Mouse (Mus musculus) lung, postnatal 14 days (tissue): Measurements from ENCODE around the gene Rfx5.
A peak's percentile ranks its signal among the peaks of the same experiment; 100 is the strongest.
"Not testable (repeated sequence)": the region's sequence is repeated elsewhere in the genome, so short reads cannot be mapped to it uniquely, and the experiment has no call there.

ENCODE experiments used
- DNase-seq: peaks from one replicate; pipeline ENCODE4 v3.0.0; 2021

Gene Rfx5

DNA sequence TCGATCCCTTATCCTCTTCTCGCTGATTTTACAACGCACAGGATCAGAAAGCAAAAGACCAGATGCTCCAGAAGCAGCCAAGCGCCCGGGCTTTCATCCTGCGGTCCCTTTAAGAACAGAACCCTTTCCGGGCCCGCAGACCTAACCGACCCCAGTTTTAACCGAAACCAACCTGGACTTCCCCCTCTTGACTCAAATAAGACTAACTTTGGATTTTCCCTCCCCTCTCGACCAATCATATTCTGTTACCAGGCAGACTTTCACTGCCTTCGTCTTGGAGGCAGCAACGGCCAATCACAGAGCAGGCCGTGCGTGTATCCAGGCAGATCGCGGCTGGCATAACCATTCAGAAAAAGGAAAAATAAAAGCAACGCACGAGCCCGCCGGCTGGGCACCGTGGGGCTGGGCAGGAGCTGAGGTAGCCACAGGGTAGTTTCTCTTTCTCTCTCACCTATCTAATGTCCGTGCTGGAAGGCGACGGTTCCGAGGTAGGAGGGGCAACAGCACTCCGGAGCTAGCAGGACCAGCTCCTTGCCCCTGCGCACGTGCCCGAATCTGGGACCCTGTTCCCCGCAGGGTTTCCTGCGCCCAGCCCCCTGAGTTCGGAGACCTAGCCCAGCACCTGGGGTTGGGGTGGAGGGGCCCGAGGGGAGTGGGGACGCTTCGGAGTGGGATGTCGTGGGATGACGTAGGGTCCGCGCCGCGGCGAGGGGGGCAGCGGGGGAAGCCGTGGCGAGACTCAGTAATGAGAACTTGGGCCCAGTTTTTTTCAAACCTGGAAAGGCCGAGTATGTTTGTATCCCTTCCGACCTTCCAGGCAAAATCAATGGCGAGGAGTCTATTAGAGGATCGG is at the start of gene Rfx5:
Rfx5 (plus strand) TSS at position 312 of the 853 bp plus-strand sequence.
- peak; percentile 91 for DNase-seq

DNA sequence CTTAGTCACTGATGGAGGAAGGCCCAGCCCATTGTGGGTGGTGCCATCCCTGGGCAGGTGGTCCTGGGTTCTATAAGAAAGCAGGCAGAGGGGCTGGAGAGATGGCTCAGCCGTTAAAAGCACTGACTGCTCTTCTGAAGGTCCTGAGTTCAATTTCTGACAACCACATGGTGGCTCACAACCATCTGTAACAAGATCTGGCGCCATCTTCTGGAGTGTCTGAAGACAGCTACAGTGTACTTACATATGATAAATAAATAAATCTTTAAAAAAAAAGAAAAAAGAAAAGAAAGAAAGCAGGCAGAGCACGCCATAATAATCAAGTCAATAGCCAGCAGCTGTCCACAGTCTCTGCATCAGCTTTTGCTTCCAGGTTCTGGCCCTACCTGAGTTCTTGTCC is 49.1 kb upstream of the Rfx5 start:
- not testable (repeated sequence) for DNase-seq

DNA sequence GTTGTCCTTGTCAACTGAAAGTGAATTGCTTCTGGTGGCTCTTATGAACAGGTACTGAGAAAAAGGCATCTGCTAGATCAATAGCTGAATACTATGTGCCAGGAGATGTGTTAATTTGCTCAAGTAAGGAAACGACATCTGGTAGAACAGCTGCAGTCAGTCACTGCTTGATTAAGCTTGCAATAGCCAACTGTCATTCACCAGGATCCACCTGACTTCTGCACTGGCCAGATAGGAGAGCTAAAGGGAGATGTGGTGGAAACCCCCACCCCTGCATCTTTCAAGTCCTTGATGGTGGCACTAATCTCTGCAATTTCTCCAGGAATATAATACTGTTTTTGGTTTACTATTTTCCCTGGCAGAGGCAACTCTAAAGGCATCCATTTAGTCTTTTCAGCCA is 47.4 kb upstream of the Rfx5 start:
- DNase-seq = no peak

DNA sequence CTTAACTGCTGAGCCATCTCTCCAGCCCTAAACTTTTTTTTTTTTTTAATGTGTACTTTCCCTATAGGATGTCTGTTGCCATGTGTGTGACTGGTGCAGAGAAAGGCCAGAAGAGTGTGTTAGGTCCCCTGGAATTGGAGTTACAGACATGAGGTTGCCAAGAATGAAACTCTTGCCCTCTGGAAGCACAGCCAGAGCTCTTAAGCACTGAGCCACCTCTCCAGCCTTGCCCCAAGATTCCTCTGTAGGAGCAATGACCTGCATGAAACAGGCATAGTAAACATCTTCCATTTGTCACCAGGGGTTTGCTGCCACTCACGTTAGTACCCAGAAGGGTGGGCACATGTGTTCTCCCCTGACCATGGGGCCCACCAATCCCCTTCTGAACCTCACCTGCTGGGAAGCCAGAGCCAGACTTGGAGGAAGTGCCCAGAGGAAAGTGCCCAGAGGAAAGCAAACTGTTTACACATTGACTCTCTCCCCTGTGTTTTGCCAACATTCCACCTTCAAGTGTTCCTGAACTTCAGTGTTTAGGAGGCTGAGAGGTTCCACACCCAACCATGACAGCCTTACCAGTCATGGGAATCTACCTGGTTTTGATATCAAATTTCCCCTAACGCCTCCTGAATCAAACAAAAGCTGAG is 42.7 kb upstream of the Rfx5 start:
- peak; percentile 56 for DNase-seq

DNA sequence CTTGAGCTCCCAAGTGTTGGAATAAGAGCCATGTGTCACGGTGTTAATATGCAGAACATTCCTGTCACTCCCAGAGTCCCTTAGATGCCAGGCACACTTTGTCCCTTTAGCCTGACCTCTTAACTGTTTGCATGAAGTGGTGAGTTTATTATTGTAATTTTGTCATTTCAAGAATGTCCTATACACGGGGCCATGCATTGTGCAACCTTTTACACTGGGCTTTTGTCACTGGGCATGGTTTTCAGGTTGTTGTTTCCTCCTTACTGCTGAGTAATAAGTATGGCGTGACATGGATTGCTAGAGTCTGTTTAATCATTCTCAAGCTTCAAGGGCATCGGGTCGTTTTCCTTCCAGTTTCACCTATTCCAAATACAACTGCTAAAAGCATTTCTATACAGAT is 40.1 kb upstream of the Rfx5 start:
- peak; percentile 32 for DNase-seq

DNA sequence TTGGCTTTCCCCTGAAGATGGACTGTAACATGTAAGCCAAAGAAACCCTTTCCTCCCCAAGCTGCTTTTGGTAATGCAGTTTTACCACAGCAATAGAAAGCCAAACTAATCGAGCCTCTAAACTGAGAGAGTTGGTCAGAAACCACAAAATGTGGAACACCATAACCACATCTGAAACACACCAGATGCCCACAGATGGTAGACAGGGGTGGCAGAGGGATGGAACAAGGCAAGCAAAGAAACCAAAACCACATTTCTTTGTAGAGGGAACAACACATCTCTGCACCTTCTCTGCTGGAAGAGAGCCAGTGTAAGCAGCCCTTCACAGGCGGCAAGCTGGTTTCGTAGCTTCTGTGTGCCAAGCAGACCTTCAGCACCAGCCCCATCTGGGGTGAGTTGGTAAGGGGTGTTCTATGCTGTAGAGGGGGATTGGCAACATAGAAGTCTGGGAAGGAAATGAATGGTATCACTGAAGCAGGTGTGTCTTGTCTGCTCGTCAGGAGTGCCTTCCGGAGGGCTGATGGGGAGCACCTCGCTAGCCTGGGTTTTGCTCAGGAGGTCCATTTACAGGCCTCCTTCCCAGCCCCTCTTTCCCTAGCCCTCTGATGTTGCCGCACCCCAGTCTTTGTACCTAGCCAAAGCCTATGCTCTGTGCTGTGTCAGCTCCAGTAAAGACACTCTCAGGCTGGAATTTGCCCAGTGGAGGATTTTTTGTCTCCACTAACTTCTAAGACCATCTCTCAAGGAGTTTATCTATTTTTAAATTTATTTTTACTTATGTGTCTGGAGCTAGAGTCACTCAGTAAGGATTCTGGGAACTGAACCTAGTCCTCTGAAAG is 37.8 kb upstream of the Rfx5 start:
- peak; percentile 34 for DNase-seq

DNA sequence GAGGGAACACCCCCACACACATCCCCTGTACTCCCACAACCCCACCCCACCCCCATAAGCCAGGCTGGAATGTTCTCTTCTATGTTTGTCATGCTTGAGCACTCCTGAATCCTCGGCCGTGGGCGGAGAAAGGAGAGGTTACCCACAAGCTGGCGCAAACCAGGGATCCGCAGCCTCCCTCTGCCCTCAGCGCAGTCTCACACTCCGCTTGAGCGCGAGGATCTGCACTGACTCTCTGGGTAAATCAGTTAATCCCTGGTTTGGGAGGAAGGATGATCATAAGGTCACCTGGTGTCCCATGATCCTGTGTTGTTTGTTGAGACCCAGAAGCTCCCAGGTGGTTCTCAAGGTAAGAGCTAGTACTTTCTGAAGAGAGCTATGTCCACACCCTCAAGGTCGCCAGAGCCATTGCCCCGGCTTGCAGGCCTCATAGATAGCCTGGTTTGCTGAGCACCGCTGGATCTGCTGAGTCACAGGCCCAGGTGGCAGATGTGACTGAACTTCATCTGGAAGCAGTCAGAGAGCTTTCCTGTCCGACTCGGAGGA is 36.0 kb upstream of the Rfx5 start:
- DNase-seq = peak; percentile 60

DNA sequence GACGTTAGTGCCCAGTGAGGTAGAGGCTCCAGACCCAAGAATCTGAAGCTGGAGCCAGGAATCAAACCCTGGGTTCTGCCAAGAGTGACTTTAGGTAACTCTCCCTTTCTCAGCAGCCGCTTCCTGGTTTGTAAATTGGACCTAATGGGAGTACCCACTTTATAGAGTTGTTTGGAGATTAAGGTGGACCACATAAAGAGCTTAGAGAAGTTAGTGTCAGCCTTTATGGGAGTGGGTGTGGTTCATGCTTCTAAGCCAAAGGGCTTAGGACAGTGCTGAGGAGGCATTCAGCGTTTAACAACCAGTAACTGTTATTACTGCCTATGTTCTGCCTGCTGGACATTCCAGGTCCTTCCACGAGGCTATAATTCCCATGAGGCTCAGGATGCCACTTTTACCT is 35.0 kb upstream of the Rfx5 start:
- no peak for DNase-seq

DNA sequence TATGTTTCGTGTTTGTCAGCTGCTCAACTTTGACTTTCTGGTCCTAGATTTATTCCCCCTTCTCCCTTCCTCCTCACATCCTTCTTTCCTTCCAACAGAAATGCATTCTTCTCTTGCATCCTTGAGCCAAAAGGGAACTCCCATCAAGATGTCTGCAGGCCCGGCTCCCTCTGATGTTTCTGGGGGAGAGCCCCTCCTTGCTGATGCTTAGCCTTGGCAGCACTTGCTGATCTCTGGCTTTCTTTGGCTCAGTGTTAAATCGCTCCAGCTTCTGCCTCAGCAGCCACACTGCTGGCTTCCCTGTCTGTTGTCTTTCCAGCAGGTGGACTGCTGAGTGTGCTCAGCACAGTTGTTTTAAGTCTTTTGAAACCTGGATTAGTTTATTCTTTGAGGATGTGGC is 32.8 kb upstream of the Rfx5 start:
- DNase-seq = no peak

DNA sequence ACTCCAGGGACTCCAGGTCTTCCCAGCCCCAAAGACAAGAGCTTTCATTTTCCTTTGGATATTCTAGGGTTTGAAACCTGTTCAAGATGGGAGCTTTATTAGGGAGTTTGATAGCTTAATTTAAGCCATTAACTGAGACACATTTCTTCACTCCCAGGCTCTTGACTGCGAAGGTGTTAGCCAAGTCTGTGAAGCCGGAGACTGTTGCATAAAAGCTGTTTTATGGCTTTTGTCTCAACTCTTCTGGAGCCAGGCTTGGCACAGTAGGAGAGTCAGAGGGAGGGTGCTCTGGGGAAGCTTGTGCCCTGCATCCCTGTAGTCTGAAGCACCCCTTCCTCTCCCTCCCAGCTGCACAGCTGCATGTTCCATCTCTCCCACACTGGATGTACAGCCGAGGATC is 31.5 kb upstream of the Rfx5 start:
- DNase-seq = no peak

DNA sequence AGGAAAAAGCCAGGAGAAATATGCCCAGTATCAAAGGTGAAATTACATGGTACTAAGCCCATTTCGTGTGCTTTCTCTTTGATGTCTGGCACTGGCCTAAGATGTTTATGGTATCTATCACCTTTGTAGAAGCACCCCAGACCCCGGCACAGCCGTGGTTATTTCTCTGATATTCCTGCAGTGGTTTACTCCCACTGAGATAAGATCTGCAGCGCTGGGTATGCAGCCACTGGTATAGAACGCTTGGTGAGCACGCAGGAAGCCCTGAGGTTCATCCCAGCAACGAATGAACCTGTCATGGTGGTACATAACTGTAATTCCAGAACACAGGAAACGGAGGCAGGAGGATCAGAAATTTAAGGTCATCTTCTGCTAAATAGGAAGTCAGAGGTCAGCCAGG is 29.2 kb upstream of the Rfx5 start:
- no peak for DNase-seq

DNA sequence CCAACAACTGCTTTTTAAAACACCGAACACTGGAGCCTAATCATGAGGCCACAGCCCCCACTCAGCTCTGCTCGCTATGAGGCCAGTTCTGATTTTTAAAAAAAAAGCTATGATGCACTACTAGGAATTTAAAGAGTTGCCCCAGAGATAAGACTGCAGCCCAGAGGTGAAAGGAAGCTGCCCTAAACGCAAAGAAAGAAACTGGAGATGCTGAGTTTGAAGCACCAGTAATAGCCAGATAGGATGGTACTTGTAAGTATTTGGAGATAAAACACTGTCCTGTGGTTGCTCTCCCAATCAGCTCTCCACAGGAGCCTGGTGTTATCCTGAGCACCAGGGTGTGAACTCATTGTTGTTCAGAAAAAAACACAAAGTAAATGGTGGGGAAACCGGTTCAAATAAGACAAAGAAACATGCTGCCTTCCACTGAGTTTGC is 27.6 kb upstream of the Rfx5 start:
- DNase-seq = not testable (repeated sequence)

DNA sequence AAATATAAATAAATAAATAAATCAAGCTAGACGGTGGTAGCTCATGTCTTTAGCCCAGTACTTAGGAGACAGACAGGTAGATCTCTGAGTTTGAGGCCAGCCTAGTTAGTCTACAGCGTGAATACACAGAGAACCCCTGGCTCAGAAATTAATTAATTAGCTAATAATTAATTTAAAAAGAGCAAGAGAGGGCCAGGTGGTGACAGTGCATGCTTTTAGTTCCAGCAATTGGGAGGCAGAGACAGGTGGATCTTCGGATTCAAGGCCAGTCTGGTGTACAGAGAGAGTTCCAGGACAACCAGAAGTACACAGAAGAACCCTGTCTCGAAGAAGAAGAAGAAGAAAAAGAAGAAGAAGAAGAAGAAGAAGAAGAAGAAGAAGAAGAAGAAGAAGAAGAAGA is 24.9 kb upstream of the Rfx5 start:
- DNase-seq = not testable (repeated sequence)

DNA sequence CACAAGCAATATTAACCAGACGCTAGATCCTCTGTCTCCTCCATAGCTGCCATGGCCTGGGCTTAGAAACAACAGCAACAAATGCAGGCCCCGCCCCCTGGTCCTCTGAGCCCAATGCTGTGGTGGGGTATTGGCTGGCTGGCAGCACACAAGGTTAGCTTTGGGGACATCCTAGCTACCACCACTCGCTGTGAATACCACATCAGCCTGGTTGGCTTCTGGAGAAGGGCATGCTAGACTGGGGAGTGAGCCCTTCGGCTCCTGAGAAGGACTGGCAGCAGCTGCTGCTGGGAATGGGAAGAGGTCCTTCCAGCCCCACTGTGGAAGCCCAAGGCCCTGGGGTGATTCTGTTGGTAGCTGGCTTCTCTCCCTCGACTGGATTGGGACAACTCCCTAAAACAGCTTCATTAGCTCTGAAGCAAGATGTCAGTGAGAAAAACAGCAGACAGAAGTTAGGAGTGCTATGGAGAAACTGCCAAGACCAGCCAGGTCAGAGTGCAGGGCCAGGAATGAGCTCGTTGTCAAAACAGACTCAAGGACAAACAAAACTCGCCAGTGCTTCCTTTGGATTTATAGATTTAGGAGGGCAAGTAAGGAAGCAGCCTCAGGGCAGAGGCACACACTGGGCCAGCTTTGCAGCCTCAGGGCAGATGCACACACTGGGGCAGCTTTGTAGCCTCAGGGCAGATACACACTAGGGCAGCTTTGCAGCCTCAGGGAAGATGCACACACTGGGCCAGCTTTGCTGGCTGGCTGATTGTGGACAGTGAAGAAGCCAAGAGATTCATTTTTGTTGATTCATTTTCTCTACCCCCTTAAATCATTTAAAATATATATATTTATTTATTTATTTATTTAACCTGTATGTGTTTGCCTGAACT is 23.2 kb upstream of the Rfx5 start:
- not testable (repeated sequence) for DNase-seq

DNA sequence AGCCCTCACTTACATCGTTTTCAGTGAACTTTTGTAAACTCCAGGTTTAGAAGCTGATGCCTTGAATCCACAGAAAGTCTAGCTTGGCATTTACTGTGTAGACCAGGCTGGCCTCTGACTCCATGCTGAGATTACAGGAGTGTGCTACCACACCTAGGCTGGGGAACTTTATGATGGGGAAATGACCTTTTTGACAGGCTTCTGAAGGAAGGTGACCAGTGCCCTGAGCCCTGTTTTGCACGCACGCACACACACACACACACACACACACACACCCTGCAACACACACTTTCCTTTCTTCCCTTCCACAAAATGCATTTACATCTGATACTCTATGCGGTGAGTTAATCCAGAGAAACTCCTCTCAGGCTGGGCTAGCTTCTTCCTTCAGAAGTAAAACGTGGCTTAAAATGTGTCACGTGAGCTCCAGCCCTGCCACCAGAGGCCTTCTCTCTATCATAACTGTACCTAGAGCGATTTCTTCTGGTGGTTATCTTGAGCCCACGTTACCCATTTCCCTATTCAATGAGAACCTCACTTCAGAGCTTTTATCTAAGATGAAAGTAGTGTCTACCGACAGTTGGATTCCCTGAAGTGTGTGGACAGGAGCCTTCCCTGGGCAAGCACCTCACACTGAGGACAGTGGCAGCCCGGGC is 22.3 kb upstream of the Rfx5 start:
- not testable (repeated sequence) for DNase-seq

DNA sequence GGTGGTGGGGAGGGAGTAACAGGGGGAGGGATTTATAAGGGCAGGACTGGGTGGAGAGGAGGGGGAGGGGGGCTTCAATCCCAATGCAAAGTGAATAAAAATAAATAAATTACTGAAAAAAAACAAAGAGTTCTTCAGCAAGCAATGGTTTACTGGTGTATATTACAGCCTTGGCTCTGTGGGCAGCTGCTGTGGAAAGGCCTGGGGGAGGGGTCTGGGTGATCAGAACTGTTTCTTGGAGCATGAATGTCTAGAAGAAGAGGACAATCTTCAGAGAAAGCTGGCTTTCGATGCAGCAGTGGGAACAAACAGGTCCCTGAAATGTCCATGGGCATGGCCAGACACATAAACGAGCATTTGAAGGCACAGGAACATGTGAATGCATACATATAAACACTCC is 21.6 kb upstream of the Rfx5 start:
- DNase-seq = not testable (repeated sequence)

DNA sequence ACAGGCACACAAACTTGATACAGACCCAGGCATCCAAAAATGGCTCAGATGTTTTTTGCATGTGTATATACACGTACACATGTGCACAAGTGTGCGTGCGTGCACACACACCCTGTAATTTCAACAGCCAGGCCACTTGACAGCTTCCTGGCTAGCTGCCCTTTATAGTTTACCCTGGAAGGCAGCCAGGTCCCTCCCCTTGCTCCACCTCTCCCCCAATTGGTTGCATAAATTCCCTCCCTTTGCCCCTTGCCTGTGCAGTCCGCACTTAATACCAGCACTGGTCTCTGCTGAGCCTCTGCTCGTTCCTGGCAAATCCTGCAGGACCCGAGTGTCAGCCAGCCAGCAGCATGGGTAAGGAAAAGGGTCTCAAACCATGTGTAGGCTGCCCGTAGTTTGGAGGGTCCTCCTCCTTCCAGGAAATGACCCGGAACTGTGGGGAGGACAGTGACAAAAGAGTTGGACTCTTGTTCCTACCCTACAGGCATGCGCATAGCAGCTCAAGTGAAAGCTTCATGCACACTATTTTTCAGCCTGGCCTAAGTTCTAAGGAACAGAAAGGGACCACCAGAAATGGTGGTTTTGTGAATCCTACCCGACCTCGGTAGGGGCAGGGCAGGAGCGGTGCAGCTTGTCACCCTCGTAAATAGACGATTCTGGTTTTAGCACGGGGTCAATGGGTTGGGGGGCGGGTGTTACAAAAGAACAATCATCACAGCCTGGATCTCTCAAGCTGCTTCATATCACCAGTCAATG is 20.9 kb upstream of the Rfx5 start, which contains the start of gene Selenbp1:
Selenbp1 (plus strand) TSS at position 248 of the 756 bp plus-strand sequence.
- peak; percentile 95 for DNase-seq

DNA sequence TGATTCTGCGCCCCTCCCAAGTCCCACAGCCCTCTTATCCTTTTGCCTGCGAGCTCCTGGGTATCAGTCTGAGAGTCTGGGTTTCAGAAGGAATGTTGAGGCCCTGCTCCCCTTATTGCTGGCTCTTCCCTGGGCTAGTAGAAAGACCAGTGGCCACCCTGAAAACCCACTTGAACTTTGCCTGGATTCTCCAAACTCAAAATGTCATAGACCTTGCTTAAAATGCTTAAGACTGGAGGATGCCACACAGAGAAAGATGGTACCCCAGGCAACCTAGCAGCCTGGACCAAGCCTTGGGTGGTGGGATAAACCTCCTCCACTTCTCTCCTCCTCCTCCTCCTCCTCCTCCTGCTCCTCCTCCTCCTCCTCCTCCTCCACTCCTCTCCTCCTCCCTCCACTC is 20.3 kb upstream of the Rfx5 start:
- DNase-seq = not testable (repeated sequence)

DNA sequence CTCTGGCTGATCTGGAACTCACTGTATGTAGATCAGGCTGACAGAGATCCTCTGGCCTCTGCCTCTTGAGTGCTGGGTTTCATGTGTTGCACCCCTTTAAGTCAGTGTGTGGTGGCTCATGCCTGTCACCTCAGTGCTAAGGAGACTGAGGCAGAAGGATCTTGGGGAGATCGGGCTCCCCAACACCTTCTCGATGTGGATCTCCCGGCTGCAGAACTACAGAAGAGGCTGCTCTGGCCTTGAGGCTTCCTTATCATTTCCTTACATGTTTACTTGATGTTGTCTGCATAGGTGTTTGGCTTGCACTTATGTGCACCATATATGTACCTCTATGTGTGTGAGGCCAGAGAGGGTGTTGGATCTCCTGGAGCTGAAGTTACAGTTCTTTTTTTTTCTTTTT is 19.3 kb upstream of the Rfx5 start:
- DNase-seq = not testable (repeated sequence)

DNA sequence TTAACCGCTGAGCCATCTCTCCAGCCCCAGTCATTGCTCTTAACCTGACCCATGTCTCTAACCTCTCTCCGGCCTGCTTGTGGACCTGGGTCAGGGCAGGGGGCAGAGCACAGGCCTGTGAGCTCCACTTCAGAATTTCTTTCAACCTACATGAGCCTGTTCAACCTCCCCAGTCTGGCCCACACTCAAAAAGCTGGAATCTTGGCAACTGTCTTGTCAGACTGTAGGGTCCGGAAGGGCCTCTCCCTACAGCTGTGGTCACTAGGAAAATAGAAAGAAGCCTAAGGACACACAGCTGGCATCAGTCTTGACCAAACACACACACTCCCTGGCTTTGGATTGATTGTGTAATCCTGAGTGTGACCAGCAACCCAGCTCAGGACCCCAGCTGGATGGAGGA is 18.5 kb upstream of the Rfx5 start:
- peak; percentile 80 for DNase-seq

DNA sequence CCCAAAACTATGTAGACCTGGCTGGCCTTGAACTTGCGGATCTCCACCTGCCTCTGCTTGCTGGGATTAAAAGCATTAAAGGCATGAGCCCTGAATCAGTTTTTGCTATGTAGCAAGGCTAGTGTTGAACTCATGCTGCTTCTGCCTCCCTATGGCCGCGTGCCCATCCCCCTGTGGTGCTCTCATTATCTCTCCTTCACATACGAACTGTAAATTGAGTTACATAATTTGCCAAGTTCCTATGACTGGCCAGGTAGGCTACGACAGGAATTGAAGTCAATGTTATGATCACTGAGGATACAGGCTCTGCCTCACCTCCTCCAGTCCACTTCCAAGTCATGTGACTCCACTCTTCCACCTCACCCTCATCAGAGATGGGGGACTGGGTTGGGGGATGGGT is 17.7 kb upstream of the Rfx5 start:
- DNase-seq = not testable (repeated sequence)
